Mouse (Mus musculus) stomach, embryonic 14.5 days (tissue): ENCODE measurements around the gene Sft2d1. TPM values are rescaled to one million over a fixed set of nuclear protein-coding genes. Genes with fewer than 3 reads are reported as not detected.

Experiments used
- ATAC-seq: fragments of 200-750 bp; cut with Nextera tagmentation; 2 replicates; pipeline ENCODE4 v1.8.0; 2017; ENCODE audit warnings: low read depth, moderate TSS enrichment; ENCODE audit not compliant: insufficient number of reproducible peaks, insufficient read depth, low FRiP score
- H3K27ac ChIP-seq: fragments of 300-500 bp; sonication (generic); 2 replicates; pipeline ENCODE4 v1.5.1; 2014; ENCODE audit warnings: mild to moderate bottlenecking, low read length, moderate library complexity, mixed read lengths
- H3K27me3 ChIP-seq: fragments of 300-500 bp; sonication (generic); 2 replicates; pipeline ENCODE4 v1.6.1; 2014; ENCODE audit warnings: low read length, control low read depth, mixed read lengths; ENCODE audit not compliant: control insufficient read depth, insufficient read depth
- H3K36me3 ChIP-seq: fragments of 300-500 bp; sonication (generic); 2 replicates; pipeline ENCODE4 v1.6.1; 2014; ENCODE audit warnings: mild to moderate bottlenecking, control low read depth, low read length, moderate library complexity, mixed read lengths; ENCODE audit not compliant: control insufficient read depth, insufficient read depth
- H3K4me1 ChIP-seq: fragments of 300-500 bp; sonication (generic); 2 replicates; pipeline ENCODE4 v1.6.1; 2014; ENCODE audit warnings: low read length, control low read depth, mixed read lengths; ENCODE audit not compliant: control insufficient read depth, insufficient read depth
- H3K4me2 ChIP-seq: fragments of 300-500 bp; sonication (generic); replicated peaks from 2 replicates; pipeline ENCODE4 v1.6.1; 2014; ENCODE audit warnings: low read depth, low read length, control low read depth
- H3K4me3 ChIP-seq: fragments of 300-500 bp; sonication (generic); 2 replicates; pipeline ENCODE4 v1.5.1; 2014; ENCODE audit warnings: low read depth, low read length, control low read depth
- H3K9ac ChIP-seq: fragments of 300-500 bp; sonication (generic); replicated peaks from 2 replicates; pipeline ENCODE4 v1.6.1; 2014; ENCODE audit warnings: low read depth, mild to moderate bottlenecking, control low read depth, low read length, moderate library complexity, mixed read lengths
- H3K9me3 ChIP-seq: fragments of 300-500 bp; sonication (generic); 2 replicates; pipeline ENCODE4 v1.6.1; 2016; ENCODE audit warnings: low read depth, low read length, control low read depth; ENCODE audit not compliant: control insufficient read depth
- WGBS: fragments of 180-500 bp; shearing (Covaris S2); extraction: QIAGEN DNeasy Blood & Tissue Kit; methylation state at CpG from one replicate; pipeline ENCODE4 v1.1.7; 2014; 5-methylcytosine and 5-hydroxymethylcytosine counted together
- polyA plus RNA-seq: library from polyadenylated mRNA; unstranded; fragments of >200 nt; fragmentation: Nextera tagmentation; extraction: Ambion mirVana; gene quantifications from 2 replicates; pipeline ENCODE4 v1.2.1, GENCODE M21; 2014

Gene Sft2d1
- polyA plus RNA-seq, 1 experiment from 2014 or later: 77.2 TPM

- Histone ChIP-seq H3K36me3 (no peaks in the 10 kb centered on the region), H3K4me3 (peak within 1 kb of the TSS; percentile 87), H3K27ac (peak within 1 kb of the TSS; percentile 93), H3K27me3 (no peaks in the 10 kb centered on the region), H3K9me3 (no peaks in the 10 kb centered on the region), H3K4me1 (0 out of 2 replicates have a peak, but pooled peaks cover 3% of the 10 kb centered on the region), H3K4me2 (peak within 1 kb of the TSS; percentile 100), H3K9ac (peak within 1 kb of the TSS; percentile 76)
- WGBS: 1% methylated on average over 34 of the region's 35 CpGs
- peak; percentile 67 for ATAC-seq
These were observed 27.9 kb upstream of the Sft2d1 start, which contains the start of gene Mpc1 for GRCm38 (mm10) chr17:8282821-8283525. TSS of gene Mpc1 (plus strand) at chr17:8282904.

GRCm38 (mm10) chr17:8283526-8284253 lies 27.2 kb upstream of the Sft2d1 start:
- peak overlapping the region; percentile 93 for H3K27ac ChIP-seq
- H3K4me3 ChIP-seq: peak overlapping the region; percentile 87
- under 1% methylated on average over 68 of the region's 77 CpGs for WGBS
- H3K27me3 ChIP-seq: no peaks in the 10 kb centered on the region
- H3K4me1 ChIP-seq: 0 out of 2 replicates have a peak, but pooled peaks cover 3% of the 10 kb centered on the region
- H3K9me3 ChIP-seq: no peaks in the 10 kb centered on the region
- H3K36me3 ChIP-seq: no peaks in the 10 kb centered on the region
- H3K4me2 ChIP-seq: peak overlapping the region; percentile 100
- H3K9ac ChIP-seq: peak overlapping the region; percentile 76
- ATAC-seq: peak; percentile 98

DNA sequence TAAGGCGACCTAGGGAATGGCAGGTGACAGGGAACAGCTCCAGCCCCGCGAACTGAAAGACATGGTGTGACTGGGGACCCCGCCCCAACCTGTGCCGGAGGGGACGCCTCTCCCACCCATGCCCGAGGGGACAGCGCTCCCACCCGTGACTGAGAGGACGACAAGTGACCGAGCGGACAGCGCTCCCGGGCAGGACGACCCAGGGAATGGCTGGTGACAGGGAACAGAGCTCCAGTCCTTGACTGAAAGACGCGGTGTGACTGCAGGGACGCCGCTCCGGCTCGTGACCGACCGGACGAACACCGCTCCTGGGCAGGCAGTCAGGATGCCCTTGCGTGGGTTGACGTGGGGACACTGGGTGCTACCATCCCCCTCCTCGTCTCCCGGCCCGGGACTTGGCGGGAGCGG lies 26.6 kb upstream of the Sft2d1 start:
- Histone ChIP-seq H3K9me3 (no peaks in the 10 kb centered on the region), H3K27ac (no peak overlapping the region), H3K36me3 (no peaks in the 10 kb centered on the region; the same call in 1 of the 2 replicates), H3K4me1 (0 out of 2 replicates have a peak, but pooled peaks cover 3% of the 10 kb centered on the region), H3K27me3 (no peaks in the 10 kb centered on the region), H3K4me3 (peak overlapping the region; percentile 87), H3K9ac (peak overlapping the region; percentile 76), H3K4me2 (peak overlapping the region; percentile 100)
- WGBS: under 1% methylated on average over 32 of the region's 32 CpGs
- no peak for ATAC-seq

- 33% methylated on average over 8 of the region's 8 CpGs for WGBS
- no peaks in the 10 kb centered on the region for H3K27me3 ChIP-seq
- 0 out of 2 replicates have a peak, but pooled peaks cover 3% of the 10 kb centered on the region for H3K4me1 ChIP-seq
- no peak for ATAC-seq
- peak overlapping the region; percentile 100; the same call in 1 of the 2 replicates for H3K4me2 ChIP-seq
- H3K9ac ChIP-seq: no peak overlapping the region
- no peaks in the 10 kb centered on the region for H3K9me3 ChIP-seq
- H3K36me3 ChIP-seq: no peaks in the 10 kb centered on the region; the same call in 1 of the 2 replicates
- peak overlapping the region; percentile 87; the same call in 1 of the 2 replicates for H3K4me3 ChIP-seq
- no peak overlapping the region for H3K27ac ChIP-seq
These were observed 25.8 kb upstream of the Sft2d1 start for GRCm38 (mm10) chr17:8285056-8285455.

- Histone ChIP-seq H3K4me2 (no peak overlapping the region), H3K27ac (no peak overlapping the region), H3K4me1 (0 out of 2 replicates have a peak, but pooled peaks cover 3% of the 10 kb centered on the region), H3K9me3 (no peaks in the 10 kb centered on the region), H3K36me3 (no peaks in the 10 kb centered on the region; the same call in 1 of the 2 replicates), H3K4me3 (no peak overlapping the region), H3K9ac (no peak overlapping the region), H3K27me3 (no peaks in the 10 kb centered on the region)
- no peak for ATAC-seq
- 89% methylated on average over 4 of the region's 4 CpGs for WGBS
These were observed 23.9 kb upstream of the Sft2d1 start for GRCm38 (mm10) chr17:8286987-8287386.

GRCm38 (mm10) chr17:8289993-8290679 lies 20.8 kb upstream of the Sft2d1 start:
- no peak overlapping the region for H3K4me3 ChIP-seq
- WGBS: 91% methylated on average over 3 of the region's 3 CpGs
- ATAC-seq: no peak
- no peaks in the 10 kb centered on the region; the same call in 1 of the 2 replicates for H3K36me3 ChIP-seq
- H3K9me3 ChIP-seq: no peaks in the 10 kb centered on the region
- no peak overlapping the region for H3K27ac ChIP-seq
- H3K4me2 ChIP-seq: no peak overlapping the region
- no peak overlapping the region for H3K9ac ChIP-seq
- no peaks in the 10 kb centered on the region for H3K4me1 ChIP-seq
- H3K27me3 ChIP-seq: no peaks in the 10 kb centered on the region

DNA sequence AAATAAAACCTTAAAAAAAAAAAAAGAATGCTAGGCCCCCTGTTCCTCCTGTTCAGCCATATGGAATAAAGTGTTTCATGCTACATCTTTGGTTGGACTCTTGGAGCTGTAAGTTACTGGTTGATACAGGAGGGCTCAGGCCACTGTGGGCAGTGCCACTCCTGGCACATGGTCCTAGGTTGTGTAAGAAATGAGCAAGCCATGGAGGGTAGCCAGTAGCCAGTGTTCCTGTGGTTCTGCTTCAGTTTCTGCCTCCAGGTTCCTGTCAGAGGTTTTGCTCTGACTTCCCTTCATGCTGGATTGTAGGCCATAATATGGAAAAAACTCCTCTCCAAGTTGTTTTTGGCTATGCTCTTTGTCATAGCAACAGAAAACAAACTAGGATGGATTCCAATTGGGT lies 20.2 kb upstream of the Sft2d1 start:
- H3K4me3 ChIP-seq: no peak overlapping the region
- H3K36me3 ChIP-seq: no peaks in the 10 kb centered on the region; the same call in 1 of the 2 replicates
- no peaks in the 10 kb centered on the region for H3K27me3 ChIP-seq
- H3K4me2 ChIP-seq: no peak overlapping the region
- no peaks in the 10 kb centered on the region for H3K9me3 ChIP-seq
- ATAC-seq: no peak
- no peak overlapping the region for H3K27ac ChIP-seq
- H3K9ac ChIP-seq: no peak overlapping the region
- no peaks in the 10 kb centered on the region for H3K4me1 ChIP-seq

GRCm38 (mm10) chr17:8295825-8296224 lies 15.1 kb upstream of the Sft2d1 start:
- no peaks in the 10 kb centered on the region; the same call in 1 of the 2 replicates for H3K36me3 ChIP-seq
- no peaks in the 10 kb centered on the region for H3K27me3 ChIP-seq
- H3K4me1 ChIP-seq: no peaks in the 10 kb centered on the region
- no peak overlapping the region for H3K4me3 ChIP-seq
- no peaks in the 10 kb centered on the region for H3K9me3 ChIP-seq
- ATAC-seq: no peak
- H3K27ac ChIP-seq: no peak overlapping the region
- H3K4me2 ChIP-seq: no peak overlapping the region
- H3K9ac ChIP-seq: no peak overlapping the region
